Mouse (Mus musculus) G1E (cell line): Measurements from ENCODE around the gene Vax2.
A peak's percentile ranks its signal among the peaks of the same experiment; 100 is the strongest.

ENCODE experiments used
- CTCF ChIP-seq: IDR thresholded peaks from 2 replicates; pipeline ENCODE4 v1.5.1; 2012; ENCODE audit warnings: low read depth, low read length, inconsistent platforms, mixed read lengths
- GATA1 ChIP-seq: IDR thresholded peaks from 2 replicates; pipeline ENCODE4 v1.6.1; 2012; ENCODE audit warnings: borderline replicate concordance, low read length, inconsistent platforms, mixed read lengths
- GATA2 ChIP-seq: IDR thresholded peaks from 2 replicates; pipeline ENCODE4 v1.6.1; 2012; ENCODE audit warnings: low read depth, low read length, inconsistent platforms, borderline replicate concordance
- TAL1 ChIP-seq: conservative IDR thresholded peaks from 2 replicates; pipeline ENCODE4 v1.6.1; 2012; ENCODE audit warnings: low read depth, low read length, inconsistent platforms, mixed read lengths

DNA sequence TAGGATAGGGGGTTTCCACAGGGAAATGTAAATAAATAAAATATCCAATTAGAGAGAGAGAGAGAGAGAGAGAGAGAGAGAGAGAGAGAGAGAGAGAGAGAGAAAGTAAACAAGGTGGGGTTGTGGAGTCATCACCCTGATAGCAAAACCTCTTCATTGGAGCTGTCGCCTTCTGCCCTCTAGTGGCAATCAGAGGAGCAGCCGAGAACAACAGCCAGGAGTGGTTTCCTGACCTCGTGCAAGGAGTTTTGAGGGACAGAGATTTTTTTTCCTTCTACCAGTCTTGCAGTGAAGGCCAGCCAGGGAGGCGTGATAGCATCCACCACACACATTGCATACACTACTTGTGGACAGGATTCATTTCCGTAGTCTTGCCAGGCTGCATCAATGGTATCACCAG lies 68.0 kb downstream of the Vax2 start:
- TF ChIP-seq CTCF (peak; percentile 59), TAL1 (no peak), GATA1 (no peak), GATA2 (no peak)
